Mouse (Mus musculus) myocyte (in vitro differentiated cells): ENCODE data around the gene Clvs2. TPM values are rescaled to one million over a fixed set of nuclear protein-coding genes. Genes with fewer than 3 reads are reported as not detected.

Source experiments
- H3K27me3 ChIP-seq: one replicate; pipeline ENCODE4 v1.6.1; 2011; ENCODE audit not compliant: control insufficient read depth, insufficient read depth, insufficient read length
- H3K36me3 ChIP-seq: one replicate; pipeline ENCODE4 v1.6.1; 2011; ENCODE audit not compliant: control insufficient read depth, insufficient read depth
- H3K4me2 ChIP-seq: one replicate; pipeline ENCODE4 v1.6.1; 2011; ENCODE audit warnings: low read depth, control low read depth
- H3K4me3 ChIP-seq: one replicate; pipeline ENCODE4 v1.5.1; 2011; ENCODE audit warnings: mild to moderate bottlenecking, control low read depth, moderate library complexity
- H3K79me2 ChIP-seq: one replicate; pipeline ENCODE4 v1.6.1; 2011; ENCODE audit not compliant: control insufficient read depth, insufficient read depth
- H3ac ChIP-seq: one replicate; pipeline ENCODE4 v1.6.1; 2011; ENCODE audit not compliant: control insufficient read depth, insufficient read length
- CEBPB ChIP-seq: IDR thresholded peaks from 2 replicates; pipeline ENCODE4 v1.6.1; 2011; ENCODE audit warnings: mild to moderate bottlenecking, moderate library complexity; ENCODE audit not compliant: poor library complexity, insufficient read depth, severe bottlenecking
- E2F4 ChIP-seq: IDR thresholded peaks from one replicate; pipeline ENCODE4 v1.6.1; 2011; ENCODE audit warnings: mild to moderate bottlenecking, control low read depth, moderate library complexity; ENCODE audit not compliant: insufficient read depth
- MAX ChIP-seq: IDR thresholded peaks from one replicate; pipeline ENCODE4 v1.6.1; 2011; ENCODE audit warnings: low read depth, mild to moderate bottlenecking, control low read depth
- MYOD1 ChIP-seq, 3 experiments: IDR thresholded peaks; one replicate each; pipeline ENCODE4 v1.6.1; 2011; ENCODE audit warnings: control low read depth in 2 of 3, low read depth in 2 of 3, mild to moderate bottlenecking in 2 of 3, moderate library complexity in 1 of 3; ENCODE audit not compliant: insufficient read length in 2 of 3, control insufficient read depth in 1 of 3
- MYOG ChIP-seq, 3 experiments: IDR thresholded peaks; one replicate each; pipeline ENCODE4 v1.6.1; 2011; ENCODE audit warnings: control low read depth in 2 of 3, low read depth in 2 of 3, mild to moderate bottlenecking in 2 of 3; ENCODE audit not compliant: insufficient read length in 2 of 3, control insufficient read depth in 1 of 3, insufficient read depth in 1 of 3
- POLR2A ChIP-seq: IDR thresholded peaks from one replicate; pipeline ENCODE4 v1.6.1; 2011; ENCODE audit warnings: low read depth, mild to moderate bottlenecking, control low read depth, moderate library complexity; ENCODE audit not compliant: insufficient read length
- POLR2AphosphoS2 ChIP-seq: IDR thresholded peaks from one replicate; pipeline ENCODE4 v1.6.1; 2011; ENCODE audit warnings: low read depth, control low read depth; ENCODE audit not compliant: insufficient read length
- REST ChIP-seq: IDR thresholded peaks from one replicate; pipeline ENCODE4 v1.6.1; 2011; ENCODE audit warnings: mild to moderate bottlenecking, control low read depth, moderate library complexity; ENCODE audit not compliant: insufficient read depth, insufficient read length
- SRF ChIP-seq: IDR thresholded peaks from one replicate; pipeline ENCODE4 v1.6.1; 2011; ENCODE audit warnings: low read depth; ENCODE audit not compliant: control insufficient read depth, insufficient read length
- TCF12 ChIP-seq: IDR thresholded peaks from one replicate; pipeline ENCODE4 v1.6.1; 2011; ENCODE audit warnings: mild to moderate bottlenecking, control low read depth; ENCODE audit not compliant: poor library complexity, insufficient read depth, severe bottlenecking
- TCF3 ChIP-seq: IDR thresholded peaks from one replicate; pipeline ENCODE4 v1.6.1; 2011; ENCODE audit warnings: low read depth, control low read depth; ENCODE audit not compliant: insufficient read length
- USF1 ChIP-seq: IDR thresholded peaks from one replicate; pipeline ENCODE4 v1.6.1; 2011; ENCODE audit warnings: low read depth, mild to moderate bottlenecking, control low read depth, moderate library complexity
- polyA plus RNA-seq: library from polyadenylated mRNA; unstranded; fragments of >200 nt; fragmentation: generic; extraction: Trizol; gene quantifications from one replicate; pipeline ENCODE4 v1.2.1, GENCODE M21; 2012; ENCODE audit warnings: missing spikeins

Clvs2 gene
- polyA plus RNA-seq, 1 experiment: not detected

DNA sequence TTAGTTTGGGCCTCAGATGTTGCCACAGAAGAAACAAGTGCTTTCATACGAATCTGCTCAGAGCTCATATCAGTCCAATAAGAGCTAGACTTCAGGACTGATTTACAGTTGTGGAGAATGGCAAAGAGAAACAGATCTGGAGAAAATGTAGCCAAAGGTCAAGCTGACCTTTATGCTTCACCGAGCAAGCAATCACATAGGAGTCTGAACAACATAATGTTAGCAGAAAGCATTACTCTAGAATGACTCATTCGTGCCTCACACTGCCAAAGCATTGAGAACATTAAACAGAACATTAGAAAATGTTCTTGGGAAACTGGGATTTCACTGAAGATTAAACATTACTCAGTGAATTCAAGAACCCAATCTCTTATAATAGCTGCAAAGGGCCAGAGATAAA is 66.5 kb downstream of the Clvs2 start:
- TF ChIP-seq MAX (no peak), MYOD1 (IDR thresholded peaks at IDR 0.05; ENCODE audit: control insufficient read depth in 1 of 3, insufficient read length in 2 of 3, low read depth in 2 of 3) (no peak), E2F4 (no peak), SRF (no peak), USF1 (no peak), CEBPB (no peak), MYOG (IDR thresholded peaks at IDR 0.05; ENCODE audit: control insufficient read depth in 1 of 3, insufficient read depth in 1 of 3, insufficient read length in 2 of 3, low read depth in 2 of 3) (no peak), TCF12 (no peak), POLR2A (no peak), TCF3 (no peak), POLR2AphosphoS2 (no peak), REST (no peak)
- Histone ChIP-seq H3K36me3 (no peaks in the 10 kb centered on the region), H3K4me3 (no peak overlapping the region), H3K79me2 (no peaks in the 10 kb centered on the region), H3ac (no peak overlapping the region), H3K4me2 (no peak overlapping the region), H3K27me3 (no peaks in the 10 kb centered on the region)

DNA sequence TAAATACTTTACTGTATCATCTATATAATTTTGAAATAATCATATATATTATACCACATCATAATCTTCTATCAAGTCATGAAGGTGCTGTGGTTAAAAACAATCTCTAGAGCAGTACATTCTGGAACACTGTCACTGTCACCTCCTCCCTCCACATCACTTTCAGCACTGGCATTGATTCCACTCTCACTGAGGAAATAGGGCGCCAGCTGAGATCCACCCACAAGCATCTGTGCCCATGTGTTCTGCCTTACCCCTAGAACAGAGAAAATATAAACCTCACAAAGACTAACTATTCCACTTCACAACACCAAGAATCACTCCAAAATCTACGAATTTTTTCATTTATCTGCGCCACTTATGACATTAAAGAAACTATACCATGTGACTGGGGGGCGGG is 84.2 kb downstream of the Clvs2 start:
- Histone ChIP-seq H3ac (no peak overlapping the region), H3K79me2 (no peaks in the 10 kb centered on the region), H3K27me3 (no peaks in the 10 kb centered on the region), H3K4me3 (no peak overlapping the region), H3K4me2 (no peak overlapping the region), H3K36me3 (no peaks in the 10 kb centered on the region)
- TF ChIP-seq POLR2A (no peak), MAX (no peak), TCF12 (no peak), USF1 (no peak), MYOG (IDR thresholded peaks at IDR 0.05; ENCODE audit: control insufficient read depth in 1 of 3, insufficient read depth in 1 of 3, insufficient read length in 2 of 3, low read depth in 2 of 3) (no peak), CEBPB (no peak), MYOD1 (IDR thresholded peaks at IDR 0.05; ENCODE audit: control insufficient read depth in 1 of 3, insufficient read length in 2 of 3, low read depth in 2 of 3) (no peak), SRF (no peak), TCF3 (no peak)

Other genes with a start within 250 kb of the Clvs2 start
- not detected for gene Sult3a2, start 161.9 kb upstream of the Clvs2 start, polyA plus RNA-seq
- gene Sult3a1, start 233.0 kb upstream of the Clvs2 start, polyA plus RNA-seq: not detected